Mouse (Mus musculus) liver, embryonic 11.5 days (tissue): ENCODE data around the gene Tmem132c. TPM values are rescaled to one million over a fixed set of nuclear protein-coding genes. Genes with fewer than 3 reads are reported as not detected.
A peak's percentile ranks its signal among the peaks of the same experiment; 100 is the strongest.

Experiments
- ATAC-seq: fragments of 200-750 bp; cut with Nextera tagmentation; replicated peaks from 2 replicates; pipeline ENCODE4 v1.8.0; 2017; ENCODE audit warnings: moderate number of reproducible peaks, mild to moderate bottlenecking, moderate TSS enrichment, moderate library complexity; ENCODE audit not compliant: low FRiP score
- DNase-seq: peaks from one replicate; pipeline ENCODE4 v3.0.0-alpha.2; 2017; ENCODE audit warnings: low spot score
- H3K27ac ChIP-seq: fragments of 300-500 bp; sonication (generic); 2 replicates; pipeline ENCODE4 v1.5.1; 2014; ENCODE audit warnings: mild to moderate bottlenecking, low read depth, low read length, control low read depth
- H3K27me3 ChIP-seq: fragments of 300-500 bp; sonication (generic); replicated peaks from 2 replicates; pipeline ENCODE4 v1.6.1; 2014; ENCODE audit warnings: low read length, mixed read lengths; ENCODE audit not compliant: control insufficient read depth, insufficient read depth
- H3K36me3 ChIP-seq: fragments of 300-500 bp; sonication (generic); 2 replicates; pipeline ENCODE4 v1.6.1; 2014; ENCODE audit warnings: mild to moderate bottlenecking, low read length, moderate library complexity, mixed read lengths; ENCODE audit not compliant: control insufficient read depth, insufficient read depth
- H3K4me1 ChIP-seq: fragments of 300-500 bp; sonication (generic); replicated peaks from 2 replicates; pipeline ENCODE4 v1.6.1; 2014; ENCODE audit warnings: low read length, mixed read lengths; ENCODE audit not compliant: control insufficient read depth, insufficient read depth
- H3K4me2 ChIP-seq: fragments of 300-500 bp; sonication (generic); 2 replicates; pipeline ENCODE4 v1.6.1; 2014; ENCODE audit warnings: mild to moderate bottlenecking, control low read depth, moderate library complexity
- H3K4me3 ChIP-seq: fragments of 300-500 bp; sonication (generic); 2 replicates; pipeline ENCODE4 v1.5.1; 2014; ENCODE audit warnings: low read depth, low read length, control low read depth
- H3K9ac ChIP-seq: fragments of 300-500 bp; sonication (generic); 2 replicates; pipeline ENCODE4 v1.6.1; 2014; ENCODE audit warnings: low read depth, low read length, control low read depth
- H3K9me3 ChIP-seq: fragments of 300-500 bp; sonication (generic); 2 replicates; pipeline ENCODE4 v1.6.1; 2016; ENCODE audit warnings: low read length, inconsistent platforms, mixed read lengths; ENCODE audit not compliant: control insufficient read depth
- WGBS: fragments of 180-500 bp; shearing (Covaris S2); extraction: QIAGEN DNeasy Blood & Tissue Kit; methylation state at CpG from one replicate; pipeline ENCODE4 v1.1.7; 2014; 5-methylcytosine and 5-hydroxymethylcytosine counted together
- polyA plus RNA-seq: library from polyadenylated mRNA; unstranded; fragments of >200 nt; fragmentation: Nextera tagmentation; extraction: Ambion mirVana; gene quantifications from 2 replicates; pipeline ENCODE4 v1.2.1, GENCODE M21; 2014

The Tmem132c gene
- polyA plus RNA-seq, 1 experiment from 2014 or later, result 2.8 TPM

- H3K4me2 ChIP-seq, result no peak overlapping the region
- H3K36me3 ChIP-seq, result peaks cover 39% of the 10 kb centered on the region
- no peak for ATAC-seq
- H3K27ac ChIP-seq, result no peak overlapping the region
- no peak overlapping the region for H3K9ac ChIP-seq
- no peak for DNase-seq
- no peaks in the 10 kb centered on the region for H3K9me3 ChIP-seq
- no peak overlapping the region for H3K4me3 ChIP-seq
- no peaks in the 10 kb centered on the region for H3K4me1 ChIP-seq
- H3K27me3 ChIP-seq, result no peaks in the 10 kb centered on the region
- WGBS, result 86% methylated on average over 3 of the region's 3 CpGs
Observed at GRCm38 (mm10) chr5:127595676-127596075, 354.1 kb downstream of the Tmem132c start.

- WGBS, result 84% methylated on average over 7 of the region's 7 CpGs
- peaks cover 39% of the 10 kb centered on the region for H3K36me3 ChIP-seq
- DNase-seq, result no peak
- H3K4me1 ChIP-seq, result no peaks in the 10 kb centered on the region
- no peak overlapping the region for H3K9ac ChIP-seq
- no peak overlapping the region for H3K27ac ChIP-seq
- no peak overlapping the region for H3K4me2 ChIP-seq
- no peaks in the 10 kb centered on the region for H3K27me3 ChIP-seq
- no peak overlapping the region for H3K4me3 ChIP-seq
- no peaks in the 10 kb centered on the region for H3K9me3 ChIP-seq
- 0 out of 2 replicates have a peak, but pooled peaks have one; percentile 22 for ATAC-seq
Observed at GRCm38 (mm10) chr5:127596862-127597261, 355.3 kb downstream of the Tmem132c start.

- Histone ChIP-seq H3K27ac (no peak overlapping the region), H3K27me3 (no peaks in the 10 kb centered on the region), H3K4me3 (no peak overlapping the region), H3K9ac (no peak overlapping the region), H3K4me2 (no peak overlapping the region), H3K9me3 (no peaks in the 10 kb centered on the region), H3K4me1 (no peaks in the 10 kb centered on the region), H3K36me3 (peaks cover 30% of the 10 kb centered on the region; the same call in 1 of the 2 replicates)
- no peak for DNase-seq
- no peak for ATAC-seq
- 95% methylated on average over 5 of the region's 5 CpGs for WGBS
Observed at GRCm38 (mm10) chr5:127602996-127603395, 361.4 kb downstream of the Tmem132c start.

- no peaks in the 10 kb centered on the region for H3K27me3 ChIP-seq
- H3K4me2 ChIP-seq, result no peak overlapping the region
- H3K36me3 ChIP-seq, result peaks cover 21% of the 10 kb centered on the region; the same call in 1 of the 2 replicates
- no peak overlapping the region for H3K27ac ChIP-seq
- DNase-seq, result no peak
- WGBS, result 79% methylated on average over 2 of the region's 2 CpGs
- peaks cover 7% of the 10 kb centered on the region; the same call in 1 of the 2 replicates for H3K4me1 ChIP-seq
- no peak for ATAC-seq
- no peaks in the 10 kb centered on the region for H3K9me3 ChIP-seq
- H3K4me3 ChIP-seq, result no peak overlapping the region
- no peak overlapping the region for H3K9ac ChIP-seq
Observed at GRCm38 (mm10) chr5:127607507-127607906, 365.9 kb downstream of the Tmem132c start.

GRCm38 (mm10) chr5:127609191-127609714 is 367.6 kb downstream of the Tmem132c start:
- H3K9ac ChIP-seq, result no peak overlapping the region
- DNase-seq (no peak), ATAC-seq (no peak)
- peaks cover 9% of the 10 kb centered on the region; the same call in 1 of the 2 replicates for H3K36me3 ChIP-seq
- H3K27me3 ChIP-seq, result no peaks in the 10 kb centered on the region
- no peak overlapping the region for H3K27ac ChIP-seq
- peaks cover 7% of the 10 kb centered on the region; the same call in 1 of the 2 replicates for H3K4me1 ChIP-seq
- no peak overlapping the region for H3K4me3 ChIP-seq
- no peak overlapping the region for H3K4me2 ChIP-seq
- WGBS, result 78% methylated on average over 7 of the region's 7 CpGs
- H3K9me3 ChIP-seq, result no peaks in the 10 kb centered on the region

- Histone ChIP-seq H3K27ac (peak overlapping the region; percentile 46; the same call in 1 of the 2 replicates), H3K9ac (no peak overlapping the region), H3K4me1 (peaks cover 16% of the 10 kb centered on the region), H3K36me3 (peaks cover 9% of the 10 kb centered on the region; the same call in 1 of the 2 replicates), H3K4me2 (no peak overlapping the region), H3K4me3 (no peak overlapping the region), H3K9me3 (no peaks in the 10 kb centered on the region), H3K27me3 (no peaks in the 10 kb centered on the region)
- ATAC-seq (no peak; the same call in 1 of the 2 replicates), DNase-seq (no peak)
- 54% methylated on average over 6 of the region's 6 CpGs for WGBS
Observed at GRCm38 (mm10) chr5:127610787-127611509, 369.3 kb downstream of the Tmem132c start.

GRCm38 (mm10) chr5:127611881-127612280 is 370.3 kb downstream of the Tmem132c start:
- Histone ChIP-seq H3K4me3 (no peak overlapping the region), H3K4me2 (no peak overlapping the region), H3K9ac (no peak overlapping the region), H3K27me3 (no peaks in the 10 kb centered on the region), H3K4me1 (peaks cover 18% of the 10 kb centered on the region), H3K27ac (no peak overlapping the region), H3K36me3 (peaks cover 9% of the 10 kb centered on the region; the same call in 1 of the 2 replicates), H3K9me3 (no peaks in the 10 kb centered on the region)
- DNase-seq, result no peak
- WGBS, result 77% methylated on average over 1 of the region's 1 CpGs
- ATAC-seq, result no peak

GRCm38 (mm10) chr5:127612397-127612796 is 370.8 kb downstream of the Tmem132c start:
- Histone ChIP-seq H3K9ac (no peak overlapping the region), H3K4me3 (no peak overlapping the region), H3K4me2 (no peak overlapping the region), H3K27ac (no peak overlapping the region), H3K9me3 (no peaks in the 10 kb centered on the region), H3K4me1 (peaks cover 18% of the 10 kb centered on the region), H3K27me3 (no peaks in the 10 kb centered on the region), H3K36me3 (peaks cover 7% of the 10 kb centered on the region; the same call in 1 of the 2 replicates)
- no peak for ATAC-seq
- WGBS, result 96% methylated on average over 6 of the region's 6 CpGs
- no peak for DNase-seq
